In the genomic region with DNA sequence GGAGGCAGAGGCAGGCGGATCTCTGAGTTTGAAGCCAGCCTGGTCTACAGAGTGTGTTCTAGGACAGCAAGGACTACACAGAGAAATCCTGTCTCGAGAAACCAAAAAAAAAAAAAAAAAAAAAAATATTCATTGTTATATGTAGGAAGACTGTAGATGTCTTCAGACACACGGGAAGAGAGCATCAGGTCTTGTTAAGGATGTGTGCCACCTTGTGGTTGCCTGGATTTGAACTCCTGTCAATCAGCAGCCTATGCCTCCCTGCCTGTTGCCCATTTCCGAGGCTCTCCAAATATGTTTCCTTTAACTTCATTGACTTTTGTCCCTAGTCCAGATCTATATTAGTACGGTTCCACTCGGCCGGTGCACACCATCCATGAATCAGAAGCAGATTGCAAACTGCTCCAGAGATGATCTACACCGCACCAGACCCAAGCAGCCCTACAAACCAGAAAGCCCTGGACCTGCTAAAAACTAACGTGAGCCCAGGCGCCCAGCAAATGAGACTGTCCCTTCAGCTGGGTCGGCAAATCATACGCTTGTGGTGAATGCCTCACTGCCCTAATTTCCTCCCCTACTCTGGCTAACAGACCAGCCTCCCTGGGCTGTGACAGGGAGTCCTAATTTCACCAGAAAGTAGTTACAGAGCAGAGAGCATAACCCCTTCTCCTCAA, we compare ENCODE assay signal across 8 mouse cellular contexts. TPM values are rescaled to one million over a fixed set of nuclear protein-coding genes. Genes with fewer than 3 reads are reported as not detected.
DNase-seq lines count a peak whose midpoint lies in the region; ATAC-seq lines count a peak whose summit lies in the region.

No protein-coding gene starts in this region.

- no peak overlapping the region for H3K4me3 ChIP-seq in kidney, embryonic 15.5 days (replicated peaks)

- intact Hi-C loops in gastrocnemius, postnatal 14 days (cut with DNase I; ENCODE audit: low total_unique reads), result no loop called here

- 77% methylated on average over 12 of the region's 12 CpGs for WGBS in kidney, embryonic 15.5 days

- no peak for ATAC-seq in CD4-positive, CD25-positive, alpha-beta regulatory T cell, adult 4 months
- no peak for ATAC-seq in kidney, embryonic 15.5 days (replicated peaks; ENCODE audit: low FRiP score)

- no peaks in the 10 kb centered on the region for H3K27me3 ChIP-seq in kidney, embryonic 15.5 days
- H3K27me3 ChIP-seq in splenic B cell, adult 2 months (ENCODE audit: control insufficient read depth, insufficient read depth, low read length, poor library complexity, severe bottlenecking), result no peaks in the 10 kb centered on the region

- H3K36me3 ChIP-seq in kidney, embryonic 15.5 days, result peaks cover 12% of the 10 kb centered on the region
- H3K36me3 ChIP-seq in splenic B cell, adult 2 months (ENCODE audit: control insufficient read depth, insufficient read depth, low read length, poor library complexity, severe bottlenecking), result 0 out of 2 replicates have a peak, but pooled peaks cover 2% of the 10 kb centered on the region

- DNase-seq in CD4-positive, CD25-positive, alpha-beta regulatory T cell, adult 2 months (ENCODE audit: low read depth, low spot score), result peak; percentile 62
- peak; percentile 47 for DNase-seq in kidney, adult 9 months
- DNase-seq in thymus, postnatal 14 days, result peak; percentile 52
- DNase-seq in thymus, adult 18-20 months, result no peak
- DNase-seq in splenic B cell, adult 2 months (ENCODE audit: low read depth, low spot score), result peak; percentile 55
- no peak for DNase-seq in gastrocnemius, postnatal 14 days

- H3K9me3 ChIP-seq in kidney, embryonic 15.5 days (replicated peaks), result no peaks in the 10 kb centered on the region

- H3K4me2 ChIP-seq in kidney, embryonic 15.5 days, result no peak overlapping the region

- no peak overlapping the region for H3K9ac ChIP-seq in kidney, embryonic 15.5 days

- H3K27ac ChIP-seq in kidney, embryonic 15.5 days, result no peak overlapping the region

- peaks cover 14% of the 10 kb centered on the region for H3K4me1 ChIP-seq in kidney, embryonic 15.5 days

RNA-seq across cellular contexts. Expression of a gene that starts 1.2 kb away (rescaled TPM):
- polyA plus RNA-seq in CD4-positive, CD25-positive, alpha-beta regulatory T cell, adult 4 months (2017; shearing (Covaris generic)), result 10 to 100 TPM; 35.2 to 77.5 TPM
- 12.7 and 15.5 TPM in 2 replicates for polyA plus RNA-seq in kidney, embryonic 15.5 days (2015; fragmentation: Nextera tagmentation; extraction: Ambion mirVana)
- total RNA-seq in gastrocnemius, postnatal 14 days (2021), result 1 to 10 TPM; 4.9 to 5.3 TPM

RNA-seq across cellular contexts. Expression of a gene that starts 17.5 kb away (rescaled TPM):
- 100 to 1,000 TPM; 100 to 115 TPM for polyA plus RNA-seq in CD4-positive, CD25-positive, alpha-beta regulatory T cell, adult 4 months (2017; shearing (Covaris generic))
- polyA plus RNA-seq in kidney, embryonic 15.5 days (2015; fragmentation: Nextera tagmentation; extraction: Ambion mirVana), result 332 and 351 TPM in 2 replicates
- 100 to 1,000 TPM; 138 to 139 TPM for total RNA-seq in gastrocnemius, postnatal 14 days (2021)

RNA-seq across cellular contexts. Expression of a gene that starts 33.3 kb away (rescaled TPM):
- 1 to 10 TPM in 1 of 2 experiments, under 1 TPM in 1; 0.67 to 1.3 TPM for polyA plus RNA-seq in CD4-positive, CD25-positive, alpha-beta regulatory T cell, adult 4 months (2017; shearing (Covaris generic))
- polyA plus RNA-seq in kidney, embryonic 15.5 days (2015; fragmentation: Nextera tagmentation; extraction: Ambion mirVana), result 12.6 and 12.7 TPM in 2 replicates
- 10 to 100 TPM; 26.1 to 27.1 TPM for total RNA-seq in gastrocnemius, postnatal 14 days (2021)

RNA-seq across cellular contexts. Expression of a gene that starts 40.4 kb away (rescaled TPM):
- 10 to 100 TPM; 18.5 to 21.1 TPM for polyA plus RNA-seq in CD4-positive, CD25-positive, alpha-beta regulatory T cell, adult 4 months (2017; shearing (Covaris generic))
- 67.9 and 76.3 TPM in 2 replicates for polyA plus RNA-seq in kidney, embryonic 15.5 days (2015; fragmentation: Nextera tagmentation; extraction: Ambion mirVana)
- total RNA-seq in gastrocnemius, postnatal 14 days (2021), result 10 to 100 TPM; 16.2 to 19.6 TPM

RNA-seq across cellular contexts. Expression of a gene that starts 40.4 kb away (rescaled TPM):
- polyA plus RNA-seq in CD4-positive, CD25-positive, alpha-beta regulatory T cell, adult 4 months (2017; shearing (Covaris generic)), result 1 to 10 TPM in 1 of 2 experiments, under 1 TPM in 1; 0.20 to 2.9 TPM
- 2.2 and 3.0 TPM in 2 replicates for polyA plus RNA-seq in kidney, embryonic 15.5 days (2015; fragmentation: Nextera tagmentation; extraction: Ambion mirVana)
- total RNA-seq in gastrocnemius, postnatal 14 days (2021), result 1 to 10 TPM in 1 of 2 experiments, under 1 TPM in 1; 0.92 to 1.1 TPM

Comparison
In these comparisons a context has a peak if more than half of its experiments do, and no peak if none do; other contexts are left out.
1. DNase-seq: peak in CD4-positive, CD25-positive, alpha-beta regulatory T cell, adult 2 months (single experiment), kidney, adult 9 months (single experiment), thymus, postnatal 14 days (single experiment) and splenic B cell, adult 2 months (single experiment); none in thymus, adult 18-20 months (0 of 2) and gastrocnemius, postnatal 14 days (single experiment).